Mouse (Mus musculus) brain, adult 2 months (tissue): ENCODE measurements around the gene Spata31d1d.
"Not testable (repeated sequence)": the region's sequence is repeated elsewhere in the genome, so short reads cannot be mapped to it uniquely, and the experiment has no call there.

Experiments
- DNase-seq: peaks from one replicate; pipeline ENCODE4 v3.0.0; 2011; ENCODE audit warnings: low read depth, low spot score

The Spata31d1d gene

GRCm38 (mm10) chr13:59733936-59734335, 2.4 kb upstream of the Spata31d1d start:
- DNase-seq = no peak

GRCm38 (mm10) chr13:59728378-59729093, 3.0 kb downstream of the Spata31d1d start:
- DNase-seq = peak; percentile 92

- DNase-seq = no peak
These were observed 5.2 kb downstream of the Spata31d1d start for GRCm38 (mm10) chr13:59726139-59726867.

- not testable (repeated sequence) for DNase-seq
These were observed 9.5 kb downstream of the Spata31d1d start for GRCm38 (mm10) chr13:59722089-59722488.

GRCm38 (mm10) chr13:59719475-59719874, 12.1 kb downstream of the Spata31d1d start:
- no peak for DNase-seq

- DNase-seq = not testable (repeated sequence)
These were observed 12.6 kb downstream of the Spata31d1d start for GRCm38 (mm10) chr13:59718857-59719440.

GRCm38 (mm10) chr13:59713710-59714109, 17.8 kb downstream of the Spata31d1d start:
- DNase-seq = no peak

GRCm38 (mm10) chr13:59711984-59712383, 19.6 kb downstream of the Spata31d1d start, which contains the start of gene Spata31d1b:
Gene Spata31d1b, plus strand, starts transcription at chr13:59712284.
- DNase-seq = not testable (repeated sequence)

- no peak for DNase-seq
These were observed 21.3 kb downstream of the Spata31d1d start, which contains the start of gene Spata31d1a for GRCm38 (mm10) chr13:59710230-59710629. Gene Spata31d1a, minus strand, starts transcription at chr13:59710330.

GRCm38 (mm10) chr13:59704562-59704961, 27.0 kb downstream of the Spata31d1d start:
- peak; percentile 59 for DNase-seq

GRCm38 (mm10) chr13:59703514-59703913, 28.0 kb downstream of the Spata31d1d start:
- peak; percentile 76 for DNase-seq

GRCm38 (mm10) chr13:59700137-59700536, 31.4 kb downstream of the Spata31d1d start:
- not testable (repeated sequence) for DNase-seq

GRCm38 (mm10) chr13:59699131-59699530, 32.4 kb downstream of the Spata31d1d start:
- DNase-seq = peak; percentile 71

GRCm38 (mm10) chr13:59695781-59696180, 35.8 kb downstream of the Spata31d1d start:
- no peak for DNase-seq

GRCm38 (mm10) chr13:59694008-59694407, 37.5 kb downstream of the Spata31d1d start, which contains the start of gene 4921517D22Rik:
Gene 4921517D22Rik, minus strand, starts transcription at chr13:59694108.
- no peak for DNase-seq

GRCm38 (mm10) chr13:59691478-59691877, 40.1 kb downstream of the Spata31d1d start:
- no peak for DNase-seq

- no peak for DNase-seq
These were observed 41.0 kb downstream of the Spata31d1d start for GRCm38 (mm10) chr13:59690576-59690975.

GRCm38 (mm10) chr13:59689843-59690242, 41.7 kb downstream of the Spata31d1d start:
- no peak for DNase-seq

GRCm38 (mm10) chr13:59689313-59689712, 42.2 kb downstream of the Spata31d1d start:
- DNase-seq = no peak

- no peak for DNase-seq
These were observed 43.2 kb downstream of the Spata31d1d start for GRCm38 (mm10) chr13:59688338-59688770.

GRCm38 (mm10) chr13:59685236-59685635, 46.3 kb downstream of the Spata31d1d start:
- no peak for DNase-seq

GRCm38 (mm10) chr13:59682629-59683028, 48.9 kb downstream of the Spata31d1d start:
- no peak for DNase-seq
